Mouse (Mus musculus): ENCODE data around the gene Rtn4rl1.

The Rtn4rl1 gene

DNA sequence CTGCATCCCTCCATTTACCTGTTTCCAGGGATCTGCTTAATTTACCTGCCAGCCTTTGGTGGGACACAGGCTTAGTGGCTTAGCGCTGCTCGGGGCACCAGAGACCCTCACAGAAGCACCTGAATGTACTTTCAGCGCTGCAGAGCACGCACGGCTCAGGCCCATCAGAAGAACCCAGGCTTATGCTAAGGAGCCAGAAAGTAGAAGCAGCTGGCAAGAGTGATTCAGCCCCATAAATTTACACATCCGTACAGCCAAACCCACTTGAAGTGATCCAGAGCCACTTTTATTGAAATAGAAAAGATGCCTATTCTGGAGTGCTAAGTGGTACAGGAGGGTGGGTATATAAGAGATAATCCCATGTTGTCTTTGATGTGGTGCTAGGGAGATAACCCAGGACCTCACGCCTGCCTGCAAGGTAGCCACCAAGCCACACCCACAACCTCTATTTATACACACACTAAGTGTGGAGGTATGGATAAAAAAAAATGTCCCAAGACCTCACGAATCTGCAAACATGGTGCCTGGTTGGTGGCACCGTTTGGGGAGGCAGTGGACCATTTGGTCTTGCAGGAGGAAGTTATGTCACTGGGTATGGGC, 102.9 kb downstream of the Rtn4rl1 start:
- 64% methylated on average over 9 of the region's 9 CpGs for WGBS

GRCm38 (mm10) chr11:75297631-75298030, 104.0 kb downstream of the Rtn4rl1 start:
- 78% methylated on average over 9 of the region's 9 CpGs for WGBS

DNA sequence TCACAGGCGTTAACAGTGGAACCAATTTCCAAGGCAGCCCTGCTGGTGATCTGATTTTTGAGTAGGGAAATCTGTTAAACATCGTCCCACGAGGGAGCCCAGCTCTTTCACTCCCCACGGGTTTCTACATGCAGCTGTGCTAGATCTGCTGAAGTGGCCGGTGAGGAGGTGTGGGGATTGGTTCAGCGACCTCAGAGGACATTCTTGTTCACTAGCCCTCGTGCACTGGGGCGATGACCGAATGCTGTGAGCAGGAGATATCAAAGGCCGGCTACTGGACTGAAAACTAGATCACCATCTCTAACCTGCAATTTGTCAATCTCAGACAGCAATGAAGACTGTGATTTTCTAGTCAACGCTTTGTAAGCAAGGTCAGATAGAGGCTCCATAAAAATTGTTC, 104.9 kb downstream of the Rtn4rl1 start:
- WGBS = 63% methylated on average over 11 of the region's 11 CpGs

GRCm38 (mm10) chr11:75299786-75300185, 106.2 kb downstream of the Rtn4rl1 start:
- 70% methylated on average over 10 of the region's 10 CpGs for WGBS

DNA sequence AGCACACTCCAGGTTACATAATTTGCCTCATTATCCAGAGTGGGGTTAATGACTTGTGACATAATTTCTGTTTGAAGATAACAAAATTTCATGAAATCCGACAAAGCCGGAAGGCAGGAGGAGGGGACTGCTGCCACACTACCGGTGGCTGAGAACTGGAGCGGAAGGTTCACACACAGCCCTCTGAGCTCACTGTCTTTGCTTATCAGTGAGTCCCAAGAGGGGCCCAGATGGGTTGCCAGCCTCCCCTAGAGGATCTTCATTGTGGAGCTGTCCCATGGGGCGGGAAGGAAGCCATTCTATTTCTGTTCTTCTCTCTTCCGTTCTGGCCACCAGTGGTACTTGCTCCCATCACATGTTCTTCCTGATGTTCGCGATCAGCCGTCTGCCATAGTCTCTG, 107.4 kb downstream of the Rtn4rl1 start:
- WGBS = 75% methylated on average over 9 of the region's 9 CpGs

- 86% methylated on average over 9 of the region's 9 CpGs for WGBS
Measured at GRCm38 (mm10) chr11:75304797-75305196, 111.2 kb downstream of the Rtn4rl1 start.

- 38% methylated on average over 4 of the region's 4 CpGs for WGBS
Measured at GRCm38 (mm10) chr11:75308650-75309049, 115.1 kb downstream of the Rtn4rl1 start.

GRCm38 (mm10) chr11:75310813-75311212, 117.2 kb downstream of the Rtn4rl1 start:
- WGBS = 95% methylated on average over 8 of the region's 8 CpGs

DNA sequence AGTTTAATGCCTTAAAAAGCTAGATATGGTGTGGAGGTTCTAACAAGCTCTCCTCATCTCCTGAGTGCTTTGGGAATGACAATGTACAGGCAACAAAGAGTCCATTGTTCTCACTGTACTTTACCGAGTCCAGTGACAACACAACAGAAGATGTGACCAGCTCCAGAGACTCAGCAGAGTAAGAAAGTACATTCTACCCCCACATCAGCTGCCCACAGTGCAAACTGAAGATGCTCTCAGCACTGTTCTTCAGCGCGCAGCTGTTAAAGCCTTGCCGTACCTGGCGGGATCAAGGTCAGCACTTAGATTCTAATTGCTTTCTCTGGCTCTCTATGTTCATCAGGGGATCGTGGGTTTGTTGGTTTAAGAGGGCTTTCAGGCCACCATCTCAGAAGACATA, 118.2 kb downstream of the Rtn4rl1 start:
- WGBS = 68% methylated on average over 6 of the region's 6 CpGs

DNA sequence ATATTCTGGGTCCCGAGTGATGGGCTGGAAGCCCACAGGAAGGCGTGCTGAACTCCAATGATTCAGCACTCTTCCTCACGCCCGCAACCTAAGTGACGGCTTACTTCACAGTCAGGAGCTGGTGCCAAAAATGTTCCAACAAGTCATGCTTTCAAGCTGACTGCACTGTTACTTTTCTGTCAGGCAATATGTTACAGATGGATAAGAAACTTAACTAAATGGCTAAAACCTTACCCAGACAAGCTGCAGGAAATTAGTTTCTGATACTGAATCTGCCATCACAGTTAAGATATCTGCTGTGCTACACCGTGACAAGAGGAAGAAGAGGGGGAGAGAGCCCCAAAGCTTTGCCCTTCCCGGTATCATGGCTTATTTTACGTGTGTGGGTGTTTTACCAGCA, 120.3 kb downstream of the Rtn4rl1 start:
- 58% methylated on average over 8 of the region's 8 CpGs for WGBS

Data from cerebral cortex, adult 2 months (tissue).